Mouse (Mus musculus) heart, embryonic 13.5 days (tissue): ENCODE results near the gene Vars2. TPM values are rescaled to one million over a fixed set of nuclear protein-coding genes. Genes with fewer than 3 reads are reported as not detected.

Experiments
- ATAC-seq: fragments of 200-750 bp; cut with Nextera tagmentation; 2 replicates; pipeline ENCODE4 v1.8.0; 2017; ENCODE audit warnings: moderate TSS enrichment; ENCODE audit not compliant: insufficient number of reproducible peaks, low FRiP score, low TSS enrichment; ENCODE audit errors: extremely low read depth
- H3K27ac ChIP-seq: fragments of 300-500 bp; sonication (generic); replicated peaks from 2 replicates; pipeline ENCODE4 v1.5.1; 2015; ENCODE audit warnings: moderate library complexity, mild to moderate bottlenecking, inconsistent platforms
- H3K27me3 ChIP-seq: fragments of 300-500 bp; sonication (generic); replicated peaks from 2 replicates; pipeline ENCODE4 v1.6.1; 2015; ENCODE audit warnings: mild to moderate bottlenecking, inconsistent platforms
- H3K36me3 ChIP-seq: fragments of 300-500 bp; sonication (generic); 2 replicates; pipeline ENCODE4 v1.6.1; 2015; ENCODE audit warnings: mild to moderate bottlenecking, inconsistent platforms
- H3K4me1 ChIP-seq: fragments of 300-500 bp; sonication (generic); 2 replicates; pipeline ENCODE4 v1.6.1; 2015; ENCODE audit warnings: inconsistent platforms
- H3K4me2 ChIP-seq: fragments of 300-500 bp; sonication (generic); 2 replicates; pipeline ENCODE4 v1.6.1; 2015; ENCODE audit warnings: inconsistent platforms, mild to moderate bottlenecking, moderate library complexity
- H3K4me3 ChIP-seq: fragments of 300-500 bp; sonication (generic); 2 replicates; pipeline ENCODE4 v1.5.1; 2015; ENCODE audit warnings: moderate library complexity, mild to moderate bottlenecking, inconsistent platforms
- H3K9ac ChIP-seq: fragments of 300-500 bp; sonication (generic); 2 replicates; pipeline ENCODE4 v1.6.1; 2015; ENCODE audit warnings: inconsistent platforms, mild to moderate bottlenecking, moderate library complexity
- H3K9me3 ChIP-seq: fragments of 300-500 bp; sonication (generic); 2 replicates; pipeline ENCODE4 v1.6.1; 2016; ENCODE audit warnings: inconsistent platforms
- WGBS: fragments of 180-500 bp; shearing (Covaris S2); methylation state at CpG from one replicate; pipeline ENCODE4 v1.1.7; 2015; ENCODE audit warnings: mixed read lengths; 5-methylcytosine and 5-hydroxymethylcytosine counted together
- polyA plus RNA-seq: library from polyadenylated mRNA; unstranded; fragments of >200 nt; fragmentation: Nextera tagmentation; extraction: Ambion mirVana; gene quantifications from 2 replicates; pipeline ENCODE4 v1.2.1, GENCODE M21; 2015

The Vars2 gene
- polyA plus RNA-seq: 12.2 and 13.5 TPM in 2 replicates

DNA sequence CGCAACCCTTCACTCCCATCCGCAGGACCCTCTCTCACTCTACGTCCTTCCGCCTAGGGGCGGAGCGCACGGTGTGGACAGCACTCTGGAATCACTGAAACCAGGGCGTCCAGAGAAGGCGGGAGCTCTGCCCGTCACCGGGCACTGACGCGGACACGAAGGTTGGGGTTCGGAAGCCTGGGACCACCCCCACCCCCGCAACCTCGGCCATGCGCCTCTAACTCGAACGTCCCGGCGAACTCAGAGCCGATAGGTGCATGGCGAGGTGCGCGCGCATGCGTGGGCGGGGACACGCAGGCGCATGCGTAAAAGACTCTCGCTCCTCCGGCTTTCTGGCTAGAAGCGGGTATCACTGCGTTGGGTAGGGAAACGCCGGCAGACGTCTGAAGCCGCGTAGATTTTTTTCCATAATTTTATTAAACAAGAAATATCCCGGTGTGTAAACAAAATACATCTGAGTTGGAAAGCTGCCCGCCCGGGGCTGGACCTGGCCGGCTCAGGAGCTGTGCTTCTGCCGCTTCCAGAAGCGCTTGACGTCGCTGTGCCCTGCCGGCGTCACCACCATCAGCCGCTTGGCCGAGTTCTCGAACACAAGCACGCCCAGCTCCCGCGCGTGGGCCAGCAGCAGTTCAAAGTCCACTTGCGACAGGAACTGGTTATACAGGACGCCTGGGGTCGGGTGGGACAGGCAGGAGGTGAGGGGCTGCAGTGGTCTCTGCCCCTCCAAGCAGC lies at the start of gene Vars2:
TSS of gene Vars2 (minus strand) at position 259 of the 732 bp plus-strand sequence.
- H3K4me1 ChIP-seq: peaks cover 19% of the 10 kb centered on the region
- H3K9ac ChIP-seq: peak within 1 kb of the TSS; percentile 95
- peak within 1 kb of the TSS; percentile 84 for H3K27ac ChIP-seq
- H3K27me3 ChIP-seq: no peaks in the 10 kb centered on the region
- no peaks in the 10 kb centered on the region for H3K9me3 ChIP-seq
- peak within 1 kb of the TSS; percentile 85 for H3K4me3 ChIP-seq
- H3K36me3 ChIP-seq: peaks cover 54% of the 10 kb centered on the region
- WGBS: under 1% methylated on average over 61 of the region's 61 CpGs
- ATAC-seq: peak; percentile 74
- peak within 1 kb of the TSS; percentile 97 for H3K4me2 ChIP-seq

DNA sequence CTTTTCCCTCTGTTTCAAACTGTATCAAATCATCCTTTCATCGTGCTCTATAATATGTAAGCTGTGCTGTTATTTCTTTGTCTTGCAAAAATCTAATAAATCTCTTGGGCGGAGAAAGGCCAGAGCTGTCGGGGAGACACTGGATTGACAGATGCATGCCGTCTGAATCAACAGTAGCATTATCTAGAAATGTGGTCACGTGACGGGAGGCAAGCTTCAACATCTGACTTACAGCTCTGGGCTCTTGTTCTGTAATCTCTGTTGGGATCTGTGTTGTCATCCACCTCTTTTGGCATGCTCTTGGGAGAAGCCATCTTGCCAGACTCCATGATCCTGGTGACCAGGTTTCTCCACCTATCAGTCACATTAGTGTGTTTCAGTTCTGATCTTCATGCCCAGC lies 49.7 kb upstream of the Vars2 start:
- no peak for ATAC-seq
- Histone ChIP-seq H3K36me3 (0 out of 2 replicates have a peak, but pooled peaks cover 2% of the 10 kb centered on the region), H3K4me1 (peaks cover 37% of the 10 kb centered on the region), H3K27ac (no peak overlapping the region), H3K4me3 (no peak overlapping the region), H3K9me3 (no peaks in the 10 kb centered on the region), H3K4me2 (no peak overlapping the region), H3K9ac (no peak overlapping the region), H3K27me3 (no peaks in the 10 kb centered on the region)
- 75% methylated on average over 6 of the region's 6 CpGs for WGBS

DNA sequence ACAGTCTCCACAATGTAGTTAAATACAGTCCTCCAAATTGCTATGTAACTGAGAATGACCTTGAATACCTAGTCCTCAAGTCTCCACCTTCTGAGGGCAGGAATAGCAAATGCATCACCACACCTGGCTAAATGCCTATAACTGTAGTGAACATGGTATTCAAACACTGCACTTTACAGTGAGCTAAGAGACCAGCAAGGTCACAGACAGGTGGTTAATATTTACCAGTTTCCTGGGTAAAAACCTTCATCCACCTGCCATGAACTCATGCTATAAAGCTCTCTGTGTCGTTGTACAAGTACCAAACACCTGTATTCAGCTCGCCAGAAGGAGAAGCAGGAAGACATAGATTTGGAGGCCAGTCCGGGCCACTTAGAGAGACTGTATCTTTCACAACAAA lies 48.7 kb upstream of the Vars2 start:
- ATAC-seq: no peak
- 83% methylated on average over 3 of the region's 3 CpGs for WGBS
- Histone ChIP-seq H3K27me3 (no peaks in the 10 kb centered on the region), H3K9me3 (no peaks in the 10 kb centered on the region), H3K4me2 (no peak overlapping the region), H3K4me3 (no peak overlapping the region), H3K27ac (no peak overlapping the region), H3K4me1 (peaks cover 34% of the 10 kb centered on the region), H3K9ac (no peak overlapping the region), H3K36me3 (0 out of 2 replicates have a peak, but pooled peaks cover 2% of the 10 kb centered on the region)

DNA sequence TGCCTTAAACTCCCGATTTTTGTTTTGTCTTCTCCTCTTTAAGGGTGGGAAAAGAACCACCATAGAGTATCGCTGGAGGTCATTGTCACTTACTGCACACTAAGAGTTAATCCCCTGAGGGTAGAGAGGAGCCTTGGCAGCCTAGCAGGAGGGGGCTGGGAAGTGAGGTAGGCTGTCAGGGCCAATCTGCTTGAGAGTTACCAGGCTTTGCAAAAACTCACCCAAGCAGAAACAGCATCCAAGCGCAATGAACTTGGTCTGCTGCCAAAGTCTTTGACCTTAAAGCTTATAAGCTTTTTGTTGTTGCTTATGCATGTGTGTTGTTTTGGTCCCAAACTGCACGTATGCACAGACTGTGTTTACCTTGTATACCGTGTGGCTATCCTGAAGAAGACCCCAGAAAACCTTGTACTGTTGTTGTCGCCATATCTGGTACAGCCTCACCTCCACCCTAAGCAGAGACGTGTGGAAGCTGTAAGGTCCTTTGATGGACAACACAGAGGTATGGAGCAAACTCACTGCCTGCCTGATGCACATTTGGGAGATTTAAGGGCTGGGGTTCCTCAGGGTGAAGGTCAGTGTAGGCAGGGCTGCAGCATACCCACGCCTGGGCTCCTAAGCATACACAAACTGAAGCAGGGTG lies 43.4 kb upstream of the Vars2 start:
- Histone ChIP-seq H3K9ac (peak overlapping the region; percentile 69), H3K27ac (peak overlapping the region; percentile 93), H3K4me2 (peak overlapping the region; percentile 34), H3K4me3 (no peak overlapping the region), H3K36me3 (no peaks in the 10 kb centered on the region), H3K4me1 (peaks cover 46% of the 10 kb centered on the region), H3K27me3 (no peaks in the 10 kb centered on the region), H3K9me3 (no peaks in the 10 kb centered on the region)
- 21% methylated on average over 8 of the region's 8 CpGs for WGBS
- 0 out of 2 replicates have a peak, but pooled peaks have one; percentile 59 for ATAC-seq

DNA sequence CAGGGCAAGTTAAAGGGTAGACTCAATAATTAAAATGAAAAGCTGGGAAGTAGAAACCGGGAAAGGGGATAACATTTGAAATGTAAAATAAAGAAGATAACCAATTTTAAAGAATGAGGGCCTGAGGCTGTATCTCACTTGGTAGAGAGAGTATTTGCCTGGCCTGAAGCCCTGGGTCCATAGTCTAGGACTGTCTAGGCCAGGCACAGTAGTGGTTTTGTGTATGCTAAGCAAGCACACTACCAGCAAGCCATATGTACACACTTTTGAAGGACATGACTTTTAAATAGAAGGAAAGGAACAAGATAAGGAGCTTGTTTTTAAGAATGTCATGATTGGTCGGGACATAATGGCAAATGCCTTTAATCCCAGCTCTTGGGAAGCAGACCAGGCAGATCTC lies 41.2 kb upstream of the Vars2 start:
- WGBS: 36% methylated on average over 2 of the region's 2 CpGs
- no peak overlapping the region for H3K9ac ChIP-seq
- H3K36me3 ChIP-seq: no peaks in the 10 kb centered on the region
- H3K4me1 ChIP-seq: peaks cover 68% of the 10 kb centered on the region
- no peak for ATAC-seq
- no peaks in the 10 kb centered on the region for H3K9me3 ChIP-seq
- no peaks in the 10 kb centered on the region for H3K27me3 ChIP-seq
- H3K4me3 ChIP-seq: no peak overlapping the region
- no peak overlapping the region for H3K4me2 ChIP-seq
- H3K27ac ChIP-seq: peak overlapping the region; percentile 74

DNA sequence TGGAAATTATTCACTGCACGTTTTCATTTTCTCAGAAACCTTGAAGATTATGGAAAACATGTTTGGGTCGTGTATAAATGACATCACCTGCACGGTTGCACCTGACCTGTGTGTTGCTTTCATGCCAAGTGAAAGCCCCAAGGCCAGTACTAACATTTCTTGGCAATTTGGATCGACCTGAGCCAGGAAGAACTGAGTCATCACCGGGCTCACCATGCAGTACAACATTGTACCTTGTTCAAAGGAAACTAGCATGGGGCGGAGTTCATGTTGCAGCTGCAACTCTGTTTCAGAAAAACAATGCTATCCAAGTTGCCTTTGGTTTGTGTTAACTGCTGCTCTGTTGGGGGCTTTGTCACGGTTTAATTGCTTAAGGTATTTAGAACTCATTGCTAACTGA lies 40.5 kb upstream of the Vars2 start:
- Histone ChIP-seq H3K4me1 (peaks cover 69% of the 10 kb centered on the region), H3K4me2 (no peak overlapping the region)

DNA sequence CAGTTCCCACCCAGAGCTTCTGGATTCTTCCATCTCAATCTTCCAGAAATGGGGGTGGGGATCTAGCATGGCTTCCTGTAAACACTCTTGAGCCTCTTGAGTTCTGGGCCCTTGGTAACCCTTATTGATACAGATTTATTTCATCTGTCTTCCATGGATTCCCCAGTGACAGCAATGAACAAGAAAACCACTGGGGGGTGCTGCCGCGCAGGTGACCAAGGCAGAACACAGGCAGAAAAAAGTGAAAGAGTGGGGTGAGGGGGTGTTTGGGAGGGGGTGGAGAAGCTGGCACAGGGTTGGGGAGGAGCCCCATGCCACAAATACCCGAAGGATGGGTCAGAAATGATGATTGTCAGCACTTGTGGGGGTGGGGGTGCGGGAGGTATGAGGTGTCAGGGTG lies 38.4 kb upstream of the Vars2 start:
- Histone ChIP-seq H3K27me3 (0 out of 2 replicates have a peak, but pooled peaks cover under 1% of the 10 kb centered on the region), H3K4me3 (no peak overlapping the region), H3K4me1 (peaks cover 67% of the 10 kb centered on the region), H3K9ac (peak overlapping the region; percentile 28; the same call in 1 of the 2 replicates), H3K36me3 (no peaks in the 10 kb centered on the region), H3K27ac (peak overlapping the region; percentile 99), H3K4me2 (0 out of 2 replicates have a peak overlapping the region, but pooled peaks have one; percentile 0), H3K9me3 (no peaks in the 10 kb centered on the region)
- WGBS: 16% methylated on average over 4 of the region's 4 CpGs
- no peak for ATAC-seq

More for the DNA sequence above, 40.5 kb upstream of the Vars2 start:
- Histone ChIP-seq H3K27me3 (no peaks in the 10 kb centered on the region), H3K9me3 (no peaks in the 10 kb centered on the region), H3K4me3 (no peak overlapping the region), H3K36me3 (no peaks in the 10 kb centered on the region), H3K27ac (peak overlapping the region; percentile 74), H3K9ac (no peak overlapping the region)
- ATAC-seq: no peak
- 61% methylated on average over 7 of the region's 7 CpGs for WGBS

DNA sequence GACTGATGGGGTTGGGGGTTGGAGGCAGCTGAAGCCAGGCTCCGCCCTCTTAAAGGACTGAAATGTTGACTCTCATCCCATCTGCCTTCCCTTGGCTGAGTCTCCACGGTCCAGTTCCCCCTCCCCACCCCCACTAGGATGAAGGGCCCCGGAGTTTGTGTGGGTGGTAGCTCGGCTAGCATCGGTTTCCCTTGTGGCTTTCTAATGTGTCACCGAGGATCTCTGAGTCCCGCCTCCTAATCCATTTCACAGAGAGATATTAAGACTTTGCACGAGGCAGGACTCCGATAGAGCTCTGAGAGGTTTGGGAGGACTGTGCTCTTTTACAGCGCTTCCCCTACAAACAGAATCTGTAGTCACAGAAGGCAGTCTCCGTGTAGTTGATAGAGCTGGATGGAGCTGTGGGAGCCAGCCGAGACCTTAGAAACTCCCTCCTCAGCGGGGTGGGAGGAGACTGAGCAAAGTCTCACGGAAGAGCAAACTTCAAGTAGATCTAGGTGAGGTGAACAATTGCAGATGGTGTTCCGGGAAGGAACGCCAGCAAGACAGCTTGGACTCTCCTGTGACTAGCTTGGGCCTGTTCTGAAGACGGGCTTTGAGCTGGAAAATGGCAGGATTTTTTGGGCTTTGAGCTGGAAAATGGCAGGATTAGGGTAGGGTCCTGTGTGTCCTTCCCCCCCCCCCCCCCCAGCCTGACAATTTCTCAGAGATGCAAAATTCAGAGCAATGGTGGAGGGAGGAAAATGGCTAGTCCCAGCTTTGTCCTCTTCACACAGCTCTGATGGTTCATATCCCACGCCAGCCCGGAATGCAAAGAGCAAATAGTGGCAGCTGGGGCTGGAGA lies 37.5 kb upstream of the Vars2 start, which contains the start of gene Ddr1:
TSS of gene Ddr1 (minus strand) at position 1 of the 844 bp plus-strand sequence.
- no peak for ATAC-seq
- Histone ChIP-seq H3K36me3 (no peaks in the 10 kb centered on the region), H3K4me3 (peak within 1 kb of the TSS; percentile 84), H3K9ac (peak within 1 kb of the TSS; percentile 86), H3K27me3 (peaks cover 5% of the 10 kb centered on the region; the same call in 1 of the 2 replicates), H3K4me2 (peak within 1 kb of the TSS; percentile 81), H3K4me1 (peaks cover 59% of the 10 kb centered on the region), H3K9me3 (no peaks in the 10 kb centered on the region), H3K27ac (peak within 1 kb of the TSS; percentile 99)
- 8% methylated on average over 19 of the region's 19 CpGs for WGBS

DNA sequence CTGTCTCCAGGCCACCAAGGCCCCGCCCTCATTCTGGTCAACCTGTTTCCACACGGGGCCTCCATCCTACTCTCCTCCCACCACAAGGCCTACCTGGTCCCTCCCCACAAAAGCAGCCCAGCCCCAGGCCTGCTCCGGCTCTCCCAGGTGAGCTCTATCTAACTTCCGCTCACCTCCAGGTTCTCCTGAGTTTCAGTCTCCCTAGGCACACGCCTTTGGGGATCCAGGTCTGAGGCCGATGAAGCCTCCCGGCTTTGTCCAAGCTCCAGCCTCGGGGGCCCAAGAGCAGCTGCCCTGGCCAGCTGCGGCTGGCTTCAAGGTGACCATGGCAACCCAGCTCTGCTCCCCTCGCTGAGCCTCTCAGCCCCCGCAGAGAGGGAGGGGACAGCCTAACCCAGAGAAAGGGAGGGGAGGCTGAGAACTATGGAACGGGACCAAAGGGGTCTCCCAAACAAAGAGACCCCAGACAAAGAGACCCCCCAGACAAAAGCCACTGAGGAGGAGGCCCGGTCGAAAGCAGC lies 36.4 kb upstream of the Vars2 start:
- peak overlapping the region; percentile 84 for H3K4me3 ChIP-seq
- peaks cover 6% of the 10 kb centered on the region for H3K36me3 ChIP-seq
- peak overlapping the region; percentile 81 for H3K4me2 ChIP-seq
- ATAC-seq: no peak
- peak overlapping the region; percentile 99 for H3K27ac ChIP-seq
- WGBS: 2% methylated on average over 14 of the region's 14 CpGs
- peak overlapping the region; percentile 86 for H3K9ac ChIP-seq
- peaks cover 64% of the 10 kb centered on the region for H3K4me1 ChIP-seq
- H3K9me3 ChIP-seq: no peaks in the 10 kb centered on the region
- peaks cover 10% of the 10 kb centered on the region; the same call in 1 of the 2 replicates for H3K27me3 ChIP-seq

DNA sequence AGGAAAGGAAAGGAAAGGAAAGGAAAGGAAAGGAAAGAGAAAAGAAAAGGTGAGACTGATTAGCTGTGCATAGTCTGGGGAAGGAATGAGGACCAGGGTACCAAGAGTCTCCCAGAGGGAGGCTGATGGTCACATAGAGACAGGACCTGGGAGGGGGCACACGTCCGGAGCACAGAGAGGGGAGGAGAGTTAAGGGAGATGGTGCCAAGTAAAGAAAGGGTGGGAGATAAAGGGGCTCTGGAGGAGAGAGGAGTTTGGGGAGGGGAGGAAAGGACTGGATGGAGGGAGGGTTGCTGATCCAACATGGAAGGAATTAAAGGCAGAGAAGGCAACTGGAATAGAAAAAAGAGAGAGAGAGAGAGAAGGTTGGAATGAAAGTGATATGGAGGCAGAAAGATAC lies 35.7 kb upstream of the Vars2 start:
- peaks cover 6% of the 10 kb centered on the region for H3K36me3 ChIP-seq

More for the DNA sequence above, 35.7 kb upstream of the Vars2 start:
- Histone ChIP-seq H3K4me3 (peak overlapping the region; percentile 84), H3K9me3 (no peaks in the 10 kb centered on the region), H3K27ac (peak overlapping the region; percentile 99), H3K4me1 (peaks cover 64% of the 10 kb centered on the region), H3K4me2 (peak overlapping the region; percentile 81), H3K9ac (peak overlapping the region; percentile 96), H3K27me3 (peaks cover 10% of the 10 kb centered on the region; the same call in 1 of the 2 replicates)
- WGBS: 12% methylated on average over 2 of the region's 2 CpGs
- ATAC-seq: no peak
